Mouse (Mus musculus) left cerebral cortex, postnatal 25 days (tissue): ENCODE measurements around the gene Zfp651. TPM values are rescaled to one million over a fixed set of nuclear protein-coding genes. Genes with fewer than 3 reads are reported as not detected.

Experiments
- DNase-seq, 2 experiments: peaks; one replicate each; pipeline ENCODE4 v3.0.0; 2022; ENCODE audit warnings: low spot score in 2 of 2, mixed read lengths in 1 of 2
- intact Hi-C: fragments of 180-260 bp; cut with DNase I; formaldehyde crosslinking; loops from one replicate; pipeline ENCODE4 v1.15.1; 2025
- total RNA-seq, 2 experiments: library from RNA; stranded (reverse); gene quantifications; 2 replicates each; pipeline ENCODE4 v1.2.3; 2021

The Zfp651 gene
- total RNA-seq, result 100 to 1,000 TPM; 108 to 115 TPM

DNA sequence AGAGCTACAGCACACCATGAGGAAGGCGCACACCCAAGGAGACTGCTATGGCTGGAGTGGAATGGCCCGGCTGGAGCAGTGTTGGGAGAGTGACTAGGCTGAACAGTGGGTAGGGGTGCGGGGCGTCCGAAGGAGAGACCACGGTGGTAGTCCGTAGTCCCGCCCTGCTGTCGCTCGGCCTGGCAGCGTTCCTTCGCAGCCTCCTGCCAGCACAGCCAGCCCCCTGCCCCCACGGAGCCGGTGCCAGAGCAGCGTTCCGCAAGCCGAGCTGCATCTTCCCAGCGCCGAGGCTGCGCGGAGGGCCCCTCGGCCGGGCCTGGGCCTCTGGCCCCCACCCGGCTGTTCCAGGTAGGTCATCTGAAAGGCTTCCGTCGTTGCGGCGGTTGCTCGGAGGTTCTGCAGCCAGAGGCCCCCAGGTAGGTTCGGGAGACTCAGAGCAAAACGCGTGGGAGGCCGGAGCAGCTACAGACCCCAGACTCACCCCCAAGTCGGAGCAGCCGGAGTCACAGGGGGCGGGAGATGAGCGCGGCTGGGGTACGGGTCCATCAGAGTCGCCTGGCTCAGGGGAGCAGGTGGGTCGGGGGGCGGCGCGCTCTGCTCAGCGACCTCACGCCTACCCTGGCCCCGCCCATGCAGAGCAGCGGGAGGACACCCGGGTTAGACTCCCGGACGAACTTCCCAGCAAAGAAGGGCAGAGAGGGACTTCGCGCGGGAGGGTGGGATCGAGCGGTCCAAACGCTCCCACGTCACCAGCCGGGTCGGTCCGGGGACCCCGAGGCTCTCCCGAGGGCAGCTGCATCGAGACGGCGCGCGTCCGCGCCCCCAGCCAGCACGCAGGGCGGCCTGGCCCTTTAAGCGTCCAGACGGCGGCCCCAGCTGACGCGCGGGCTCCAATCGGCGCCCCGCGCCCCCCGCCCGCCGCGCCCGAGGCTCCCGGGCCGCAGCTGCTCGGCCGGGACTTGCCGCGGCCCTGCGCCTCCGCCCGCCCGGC lies at the start of gene Zfp651:
Gene Zfp651 (plus strand): TSS at position 240 of the 991 bp plus-strand sequence.
- DNase-seq, result peak; percentile 71 to 79
- intact Hi-C loops, result loop anchor here (2.0 kb wide), 2 partner anchors 17 to 67 kb away; partner anchors contain the start of gene Klhl40

DNA sequence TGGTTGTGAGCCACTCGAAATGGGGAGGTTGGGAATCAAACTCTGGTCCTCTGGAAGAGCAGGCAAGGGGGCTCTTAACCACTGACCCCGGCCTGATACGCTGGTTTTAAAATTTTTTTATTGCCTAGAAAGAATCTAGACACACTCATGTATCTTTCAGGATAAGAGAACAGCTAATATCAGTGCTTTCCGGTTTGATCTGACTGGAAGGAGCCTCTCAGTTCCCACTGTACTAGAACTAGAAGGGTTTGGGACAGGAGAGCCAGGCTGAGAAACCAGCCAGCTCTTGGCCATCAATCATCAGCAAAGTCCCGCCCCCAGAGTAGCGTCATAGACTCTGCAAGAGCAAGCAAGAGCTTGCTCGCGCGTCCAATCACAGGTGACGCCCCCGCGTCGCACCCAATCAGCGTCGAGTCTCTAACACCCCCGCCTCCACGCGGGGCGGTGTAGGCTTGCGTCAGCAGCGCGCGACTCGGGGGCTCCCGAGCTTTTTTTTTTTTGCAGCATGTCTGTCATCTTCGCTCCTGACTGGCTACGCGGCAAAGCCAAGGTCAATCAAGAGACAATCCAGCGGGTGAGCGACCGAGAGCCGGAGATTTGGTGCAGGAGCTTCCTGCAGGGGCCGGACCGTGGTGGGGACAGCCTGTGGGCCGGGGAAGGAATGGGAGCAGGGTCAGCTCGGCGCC lies 49.1 kb upstream of the Zfp651 start, which contains the start of gene Ss18l2:
Gene Ss18l2 (plus strand): TSS at position 432 of the 686 bp plus-strand sequence.
- intact Hi-C loops, result no loop called here
- peak; percentile 97 to 99 for DNase-seq

- intact Hi-C loops, result no loop called here
- no peak for DNase-seq
Observed at GRCm38 (mm10) chr9:121710584-121710975, 48.5 kb upstream of the Zfp651 start.

- DNase-seq, result no peak
- intact Hi-C loops, result no loop called here
Observed at GRCm38 (mm10) chr9:121717048-121717447, 42.1 kb upstream of the Zfp651 start.

DNA sequence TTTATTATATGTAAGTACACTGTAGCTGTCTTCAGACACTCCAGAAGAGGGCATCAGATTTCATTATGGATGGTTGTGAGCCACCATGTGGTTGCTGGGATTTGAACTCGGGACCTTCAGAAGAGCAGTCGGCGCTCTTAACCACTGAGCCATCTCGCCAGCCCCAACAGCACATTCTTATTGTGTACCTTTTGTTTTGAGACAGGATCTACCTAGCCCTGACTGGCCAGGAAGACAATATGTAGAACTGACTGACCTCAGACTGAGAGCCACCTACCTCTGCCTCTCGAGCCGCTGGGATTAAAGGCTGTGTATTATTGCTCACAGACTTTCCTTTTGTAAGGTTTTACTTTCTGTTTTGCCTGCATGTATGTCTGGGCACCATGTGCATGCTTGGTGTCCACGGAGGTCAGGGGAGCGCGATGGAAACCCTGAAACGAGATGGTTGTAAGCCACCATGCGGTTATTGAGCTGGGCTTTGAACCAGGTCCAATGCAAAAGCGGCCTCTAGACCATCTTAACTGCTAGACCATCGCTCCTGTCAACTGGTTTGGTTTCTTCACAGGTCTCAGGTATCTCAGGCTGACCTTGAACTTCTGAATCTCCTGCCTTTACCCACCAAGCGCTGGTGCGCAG lies 40.9 kb upstream of the Zfp651 start:
- intact Hi-C loops, result no loop called here
- DNase-seq, result peak in 1 of 2 experiments; percentile 20

- intact Hi-C loops, result loop anchor here (1.0 kb wide), 1 partner anchor 76 kb away; no protein-coding TSS in a partner anchor
- DNase-seq, result peak; percentile 98 to 99
Observed at GRCm38 (mm10) chr9:121718792-121719318, 40.3 kb upstream of the Zfp651 start, which contains the start of gene Nktr. Gene Nktr, plus strand, starts transcription at chr9:121719169.

DNA sequence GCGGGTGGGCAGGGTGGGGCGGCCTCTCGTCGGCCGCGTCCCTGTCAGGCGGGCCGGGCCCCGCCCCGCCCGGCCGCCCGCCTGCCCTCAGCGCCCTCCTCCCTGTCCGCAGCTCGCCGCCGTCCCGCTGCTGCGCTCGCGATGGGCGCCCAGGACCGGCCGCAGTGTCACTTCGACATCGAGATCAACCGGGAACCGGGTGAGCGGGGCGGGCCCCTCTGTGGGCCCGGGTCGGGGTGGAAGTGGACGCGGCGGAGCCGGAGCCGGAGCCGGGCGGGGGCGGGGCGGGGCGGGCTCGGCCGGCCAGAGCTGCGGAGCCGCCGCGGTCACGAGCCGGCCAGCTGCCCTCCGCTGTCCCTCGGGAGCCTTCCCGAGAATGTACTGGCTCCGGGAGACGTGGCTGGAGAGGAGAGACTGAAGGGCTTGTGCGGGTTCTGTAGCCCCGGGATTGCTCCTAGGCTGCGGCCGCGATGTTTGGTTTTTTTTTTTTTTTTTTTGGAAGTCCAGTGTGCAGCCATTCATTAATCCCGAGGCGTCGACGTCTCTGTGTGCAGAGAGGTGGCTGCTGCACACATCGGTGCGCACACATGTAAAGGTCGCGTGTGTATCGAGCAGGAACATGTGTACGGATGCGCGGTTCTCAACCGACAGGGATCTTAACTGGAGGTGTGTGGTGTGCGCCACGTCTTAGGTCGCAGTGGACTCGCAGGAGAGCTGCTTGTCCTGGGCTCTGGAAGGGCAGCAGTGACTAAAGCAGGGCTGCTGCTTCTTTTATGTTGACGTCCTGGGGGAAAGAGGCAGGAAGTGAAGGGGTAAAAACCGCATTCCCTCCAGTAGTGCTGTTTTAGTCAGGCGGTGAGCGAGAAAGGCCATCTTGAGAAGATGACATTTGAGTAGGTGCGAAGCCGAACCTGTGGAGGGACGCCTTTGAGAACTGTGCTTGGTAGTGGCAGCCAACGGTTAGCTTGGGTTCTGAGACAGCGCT lies 39.5 kb upstream of the Zfp651 start:
- intact Hi-C loops, result loop anchor here (1.0 kb wide), 1 partner anchor 76 kb away; no protein-coding TSS in a partner anchor
- peak; percentile 23 to 35 for DNase-seq

DNA sequence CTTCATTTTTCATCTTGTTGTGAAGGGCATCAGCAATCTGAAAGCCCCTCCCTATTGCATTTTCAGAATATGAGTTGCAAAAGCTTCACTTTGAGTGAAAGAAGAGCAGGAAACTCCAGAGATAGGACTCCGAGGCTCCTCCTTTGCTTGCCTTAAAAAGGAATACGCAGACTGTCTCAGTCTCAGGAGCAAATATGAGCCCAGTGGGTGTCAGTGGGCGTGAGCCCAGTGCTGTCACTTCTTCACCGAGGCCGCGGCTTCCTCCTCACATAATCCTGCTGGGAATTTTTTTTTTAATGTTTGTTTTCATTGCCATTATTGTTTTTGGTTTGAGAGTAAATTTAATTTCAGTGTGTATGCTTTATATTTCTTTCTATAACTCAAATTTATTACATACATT lies 18.6 kb upstream of the Zfp651 start:
- intact Hi-C loops, result no loop called here
- DNase-seq, result peak in 1 of 2 experiments; percentile 54

GRCm38 (mm10) chr9:121741168-121741567 lies 18.0 kb upstream of the Zfp651 start:
- intact Hi-C loops, result no loop called here
- DNase-seq, result no peak

DNA sequence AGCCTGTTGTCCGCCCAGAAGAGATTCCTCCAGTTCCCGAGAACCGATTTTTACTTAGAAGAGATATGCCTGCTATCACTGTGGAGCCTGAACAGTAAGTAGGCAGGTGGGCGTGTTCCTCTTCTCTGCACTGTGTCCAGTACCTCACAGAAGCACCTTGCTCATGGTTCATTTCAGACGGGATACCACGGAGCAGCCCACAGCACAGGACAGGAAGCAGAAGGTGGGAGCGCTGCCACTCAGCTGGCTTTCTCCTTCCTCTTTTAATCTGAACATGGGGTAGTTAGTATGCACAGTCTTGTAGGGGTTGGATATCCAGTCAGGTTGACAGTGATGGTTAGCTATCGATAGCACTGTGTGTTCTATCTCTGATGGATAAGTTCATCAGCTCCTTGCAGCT lies 15.1 kb upstream of the Zfp651 start:
- intact Hi-C loops, result no loop called here
- no peak for DNase-seq

DNA sequence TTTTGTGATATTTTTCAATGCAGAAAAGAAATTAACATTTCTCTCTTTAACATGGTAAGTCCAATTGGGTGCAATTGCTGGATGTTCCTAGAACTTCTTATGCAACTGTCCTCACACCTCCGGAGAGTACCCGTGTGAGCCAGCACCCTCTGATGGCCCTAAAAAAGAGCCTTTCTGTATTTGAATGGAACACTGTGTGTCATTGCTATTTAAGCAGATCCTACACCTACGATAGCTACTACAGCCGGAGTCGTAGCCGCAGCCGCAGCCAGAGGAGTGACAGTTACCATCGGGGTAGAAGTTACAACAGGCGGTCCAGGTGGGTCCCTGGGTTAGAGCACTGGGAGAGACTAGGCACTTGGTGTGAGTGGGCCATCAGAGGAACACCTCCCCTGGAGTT lies 6.4 kb upstream of the Zfp651 start:
- intact Hi-C loops, result no loop called here
- peak in 1 of 2 experiments; percentile 85 for DNase-seq

DNA sequence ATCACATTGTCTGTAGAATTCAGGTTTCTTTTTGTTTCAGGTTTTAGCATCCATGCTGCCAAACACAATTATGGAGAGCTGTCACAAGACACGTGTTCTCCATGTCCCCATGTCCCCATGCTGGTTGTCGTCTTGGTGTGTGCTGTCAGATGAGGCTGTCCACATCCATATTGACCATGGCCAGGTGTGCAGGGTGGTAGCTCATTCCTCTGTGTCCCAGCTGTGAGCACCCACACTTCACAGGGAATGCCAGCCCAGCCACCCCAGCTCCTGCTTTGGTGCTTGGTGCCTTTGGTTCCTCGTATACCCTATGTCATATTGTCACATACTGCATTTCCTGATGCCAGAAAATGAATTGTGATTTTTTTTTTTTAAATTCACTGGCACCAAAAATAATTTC lies 4.5 kb upstream of the Zfp651 start:
- intact Hi-C loops, result no loop called here
- DNase-seq, result no peak

GRCm38 (mm10) chr9:121756785-121757184 lies 2.3 kb upstream of the Zfp651 start:
- intact Hi-C loops, result no loop called here
- no peak for DNase-seq

- DNase-seq, result no peak
- intact Hi-C loops, result no loop called here
Observed at GRCm38 (mm10) chr9:121757432-121757831, 1.7 kb upstream of the Zfp651 start.

- intact Hi-C loops, result no loop called here
- DNase-seq, result no peak
Observed at GRCm38 (mm10) chr9:121757835-121758814, 1.0 kb upstream of the Zfp651 start.

GRCm38 (mm10) chr9:121760271-121761090 lies 1.4 kb downstream of the Zfp651 start:
- DNase-seq, result peak; percentile 54 to 59
- intact Hi-C loops, result loop anchor here (2.0 kb wide), 2 partner anchors 16 to 66 kb away; partner anchors contain the start of gene Klhl40
